Mouse (Mus musculus) spleen, postnatal 4 days (tissue): ENCODE measurements at regions not wholly inside any gene's neighbourhood (a gene's known extent, or its start where the extent isn't known, plus 50 kb on each side); places are given as distances from the start of the nearest gene placed in this dataset.
"Not testable (repeated sequence)": the region's sequence is repeated elsewhere in the genome, so short reads cannot be mapped to it uniquely, and the experiment has no call there.

Experiments
- DNase-seq, 2 experiments: peaks; one replicate each; pipeline ENCODE4 v3.0.0; 2022; ENCODE audit warnings: low spot score in 2 of 2

- DNase-seq = no peak
These were observed 256.7 kb downstream of the Nfkbiz start for GRCm38 (mm10) chr16:55582029-55582428.

- no peak for DNase-seq
These were observed 257.9 kb downstream of the Nfkbiz start for GRCm38 (mm10) chr16:55580827-55581226.

- no peak for DNase-seq
These were observed 260.0 kb downstream of the Nfkbiz start for GRCm38 (mm10) chr16:55578686-55579085.

GRCm38 (mm10) chr16:55575609-55576283 lies 263.0 kb downstream of the Nfkbiz start:
- DNase-seq = not testable (repeated sequence)

DNA sequence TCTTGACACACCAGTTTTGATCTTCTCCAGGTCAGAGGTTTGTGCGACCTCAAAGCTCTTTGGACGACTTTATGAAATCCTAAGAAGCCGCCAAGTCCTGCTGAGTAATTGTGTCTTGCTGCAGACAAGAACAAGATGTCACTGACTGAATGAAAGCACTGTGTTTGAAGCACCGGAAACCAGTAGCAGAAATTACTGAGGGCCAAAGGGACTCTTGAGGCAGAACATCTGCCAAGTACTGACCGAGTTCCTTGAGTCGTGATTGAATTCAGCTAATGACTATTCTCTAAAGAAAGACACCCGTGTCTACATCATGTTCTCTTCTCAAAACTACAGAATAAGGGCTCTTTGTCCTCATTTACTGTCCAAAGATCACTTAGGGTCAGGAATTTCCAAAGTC lies 267.6 kb downstream of the Nfkbiz start:
- no peak for DNase-seq

GRCm38 (mm10) chr16:55570097-55570496 lies 268.6 kb downstream of the Nfkbiz start:
- no peak for DNase-seq

GRCm38 (mm10) chr16:55555821-55556535 lies 258.2 kb upstream of the Zpld1 start:
- no peak for DNase-seq

- no peak for DNase-seq
These were observed 257.4 kb upstream of the Zpld1 start for GRCm38 (mm10) chr16:55555224-55555623.

DNA sequence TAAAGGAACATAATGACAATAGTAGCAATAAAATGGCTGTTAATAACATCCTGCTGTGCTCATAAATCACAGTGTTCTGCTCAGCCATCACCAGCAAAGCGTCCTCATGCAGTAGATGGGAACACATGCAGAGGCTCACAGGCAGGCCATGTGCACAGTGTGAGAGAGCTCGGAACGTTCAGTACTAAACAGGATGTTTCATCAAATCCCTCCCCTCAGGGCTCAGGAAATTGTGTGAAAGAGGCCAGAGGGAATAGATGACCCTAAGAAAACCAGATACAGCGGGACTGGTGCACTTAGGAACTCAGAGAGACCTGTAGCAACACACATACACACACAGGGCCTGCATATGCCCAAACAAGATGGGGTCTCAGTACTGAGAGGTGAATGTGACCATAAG lies 256.1 kb upstream of the Zpld1 start:
- DNase-seq = no peak

- no peak for DNase-seq
These were observed 253.6 kb upstream of the Zpld1 start for GRCm38 (mm10) chr16:55551348-55551747.

DNA sequence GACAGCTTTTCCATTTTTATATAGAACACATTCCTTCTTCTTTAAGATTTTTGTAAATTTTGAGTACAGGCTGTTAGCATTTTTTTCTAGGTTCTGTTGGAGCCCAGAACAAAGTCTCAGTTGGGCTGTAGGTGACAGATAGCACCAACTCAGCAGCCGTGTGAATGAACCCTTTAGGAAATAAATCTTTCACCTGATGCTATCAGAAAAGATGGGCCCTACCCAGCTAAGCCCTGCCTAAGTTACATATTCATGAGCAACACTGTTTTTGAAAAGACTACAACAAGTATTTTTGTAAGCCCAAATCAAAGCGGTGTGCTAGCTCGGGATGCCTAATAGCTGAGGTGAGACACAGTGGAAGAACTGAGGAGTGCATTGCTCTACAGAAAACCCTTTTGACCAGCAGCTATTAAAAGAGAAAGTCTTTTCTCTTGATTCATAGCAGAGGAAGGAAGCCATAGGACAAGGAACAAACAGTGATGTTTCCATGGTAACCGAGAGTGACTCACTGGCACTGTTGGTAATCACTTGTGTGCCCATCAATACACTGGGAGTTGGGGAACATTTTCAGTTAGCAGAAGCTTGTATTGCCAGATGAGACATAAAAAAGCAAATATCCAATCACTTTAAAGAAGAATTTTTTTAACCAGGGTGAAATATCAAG lies 253.0 kb upstream of the Zpld1 start:
- no peak for DNase-seq

GRCm38 (mm10) chr16:55547095-55547494 lies 249.3 kb upstream of the Zpld1 start:
- DNase-seq = no peak

- DNase-seq = no peak
These were observed 242.7 kb upstream of the Zpld1 start for GRCm38 (mm10) chr16:55540336-55541015.

GRCm38 (mm10) chr16:55539179-55539578 lies 241.4 kb upstream of the Zpld1 start:
- DNase-seq = no peak

- no peak for DNase-seq
These were observed 239.8 kb upstream of the Zpld1 start for GRCm38 (mm10) chr16:55537548-55537947.

- no peak for DNase-seq
These were observed 234.9 kb upstream of the Zpld1 start for GRCm38 (mm10) chr16:55532686-55533085.

GRCm38 (mm10) chr16:55530844-55531243 lies 233.1 kb upstream of the Zpld1 start:
- no peak for DNase-seq

DNA sequence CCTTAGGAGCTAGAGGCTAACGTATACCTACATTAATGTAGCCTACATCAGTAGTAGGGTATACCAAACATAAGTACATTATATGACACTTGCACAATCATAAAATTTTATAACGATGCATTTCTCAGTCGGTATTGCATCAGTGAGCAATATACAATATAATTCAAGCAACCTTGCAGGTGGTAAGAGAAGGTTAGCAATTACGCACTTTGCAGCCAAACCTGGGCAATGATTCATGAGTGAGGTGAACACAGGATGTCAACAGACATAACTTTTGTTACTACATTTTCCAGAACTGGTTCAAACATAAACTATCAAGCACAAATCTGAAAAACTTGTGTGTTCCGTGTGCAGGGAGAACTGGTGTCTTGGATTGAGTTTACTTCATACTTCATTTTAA lies 229.9 kb upstream of the Zpld1 start:
- DNase-seq = no peak

DNA sequence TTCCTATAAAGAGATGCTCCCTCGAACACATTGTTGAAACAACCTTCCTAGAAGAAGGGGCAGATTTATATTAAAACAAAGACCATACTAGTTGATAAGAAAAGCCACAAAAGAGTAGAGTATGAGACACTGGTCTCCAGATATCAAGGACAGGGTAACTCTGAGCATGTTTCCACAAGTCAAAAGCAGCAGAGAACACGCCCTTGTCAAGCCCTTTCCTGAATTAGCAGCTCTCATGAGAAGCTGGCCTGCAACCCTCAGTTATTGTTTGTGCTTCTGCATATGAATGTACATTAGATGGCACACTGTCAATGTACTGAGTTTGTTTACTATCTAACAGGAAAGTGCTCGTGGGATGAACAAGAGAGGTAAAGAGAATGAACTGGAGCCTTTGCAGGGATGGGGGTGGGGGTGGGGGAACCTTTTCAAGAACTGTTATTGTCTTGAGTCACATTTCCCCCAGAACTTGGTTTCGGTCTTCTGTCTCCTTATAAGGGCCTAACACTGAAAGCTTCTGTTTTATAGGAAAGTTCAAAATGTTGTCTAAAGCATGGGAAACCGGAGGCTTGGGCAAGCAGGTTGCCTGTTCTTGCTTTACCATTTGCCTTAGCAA lies 228.6 kb upstream of the Zpld1 start:
- no peak for DNase-seq

DNA sequence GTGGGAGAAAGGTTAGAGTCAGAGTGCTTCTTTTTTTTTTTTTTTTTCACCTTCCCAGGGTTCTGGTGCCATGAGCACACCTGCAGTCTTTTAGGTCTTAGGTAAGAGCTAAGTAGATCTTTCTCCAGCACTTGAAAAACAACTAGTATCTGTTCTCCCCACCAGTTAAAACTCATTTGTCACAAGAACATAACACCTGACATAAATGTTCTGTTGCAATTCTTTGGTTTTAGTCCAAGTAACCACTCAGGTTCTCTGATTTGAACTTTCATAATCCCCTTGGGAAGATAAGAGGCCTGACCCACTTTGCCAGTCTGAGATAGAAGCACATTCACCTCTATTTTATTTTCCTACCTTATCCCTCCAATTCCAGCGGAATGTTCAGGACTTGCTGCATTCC lies 225.5 kb upstream of the Zpld1 start:
- no peak for DNase-seq

- no peak for DNase-seq
These were observed 224.5 kb upstream of the Zpld1 start for GRCm38 (mm10) chr16:55522283-55522682.

GRCm38 (mm10) chr16:55521421-55521971 lies 223.7 kb upstream of the Zpld1 start:
- DNase-seq = no peak
